Mouse (Mus musculus): ENCODE results near the gene Polr3b. TPM values are rescaled to one million over a fixed set of nuclear protein-coding genes. Genes with fewer than 3 reads are reported as not detected.

The Polr3b gene
- polyA plus RNA-seq, 1 experiment from 2014 or later, result 19.5 TPM

DNA sequence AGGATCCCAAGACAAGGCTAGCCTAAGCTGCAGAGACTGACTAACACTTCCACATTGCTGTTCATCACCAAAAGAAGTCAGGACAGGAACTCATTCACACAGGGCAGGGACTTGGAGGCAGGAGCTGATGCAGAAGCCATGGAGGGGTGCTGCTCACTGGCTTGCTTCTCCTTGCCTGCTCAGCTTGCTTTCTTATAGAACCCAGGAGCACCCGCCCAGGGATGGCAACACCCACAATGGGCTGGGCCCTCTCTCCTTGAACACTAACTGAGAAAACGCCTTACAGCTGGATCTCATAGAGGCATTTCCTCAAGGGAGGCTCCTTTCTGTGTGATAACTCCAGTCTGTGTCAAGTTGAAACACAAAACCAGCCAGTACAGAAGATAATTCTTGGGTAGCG is 7.0 kb upstream of the Polr3b start:
- no peak overlapping the region for H3K4me3 ChIP-seq
- H3K27me3 ChIP-seq (replicated peaks; ENCODE audit: low read depth, poor library complexity, severe bottlenecking), result no peaks in the 10 kb centered on the region
- H3K4me1 ChIP-seq, result peaks cover 12% of the 10 kb centered on the region
- H3K9me3 ChIP-seq, result no peaks in the 10 kb centered on the region
- no peak overlapping the region for H3K27ac ChIP-seq (replicated peaks)
- 68% methylated on average over 3 of the region's 3 CpGs for WGBS
- H3K36me3 ChIP-seq (replicated peaks), result no peaks in the 10 kb centered on the region
- DNase-seq (ENCODE audit: low spot score), result no peak

DNA sequence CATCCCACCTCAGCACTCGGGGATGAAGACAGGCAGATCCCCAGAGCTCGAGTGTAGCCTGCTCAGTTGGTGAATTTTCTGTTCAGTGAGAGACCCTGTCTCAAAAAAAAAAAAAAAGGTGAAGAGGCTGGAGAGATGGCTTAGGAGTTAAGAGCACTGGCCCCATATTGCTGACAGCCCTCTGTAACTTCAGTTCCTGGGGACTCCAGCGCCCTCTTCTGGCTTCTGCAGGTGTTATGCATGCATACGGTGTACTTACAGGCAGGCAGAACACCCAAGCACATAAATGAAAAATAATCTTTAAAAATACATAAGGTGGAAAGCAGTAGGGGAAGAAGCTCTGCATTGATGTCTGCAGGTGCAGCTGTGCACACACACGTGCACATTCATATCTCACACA is 9.1 kb downstream of the Polr3b start:
- Histone ChIP-seq H3K27me3 (replicated peaks; ENCODE audit: low read depth, poor library complexity, severe bottlenecking) (no peaks in the 10 kb centered on the region), H3K4me3 (no peak overlapping the region), H3K4me1 (no peaks in the 10 kb centered on the region), H3K9me3 (no peaks in the 10 kb centered on the region), H3K27ac (replicated peaks) (no peak overlapping the region), H3K36me3 (replicated peaks) (peaks cover 57% of the 10 kb centered on the region)
- WGBS, result 61% methylated on average over 5 of the region's 5 CpGs
- DNase-seq (ENCODE audit: low spot score), result peak; percentile 54

DNA sequence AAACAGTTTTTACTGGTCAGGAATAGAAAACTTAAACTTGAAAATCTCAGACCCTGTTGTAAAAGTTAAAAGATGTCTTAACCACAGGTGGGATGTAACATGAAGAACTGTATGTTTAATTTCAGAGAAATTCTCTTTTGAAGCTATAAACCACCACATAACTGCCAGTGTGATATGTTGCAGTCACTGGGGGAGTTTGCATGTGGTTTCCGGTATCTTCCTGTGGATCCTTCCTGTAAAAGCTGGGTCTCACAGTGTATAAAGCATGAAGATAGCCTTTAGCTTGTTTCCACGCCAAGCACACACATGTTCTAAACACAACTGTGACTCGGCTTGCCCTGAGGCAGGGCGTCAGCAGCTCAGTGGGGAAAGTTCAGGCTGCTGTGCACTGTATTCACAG is 9.9 kb downstream of the Polr3b start:
- no peak for DNase-seq (ENCODE audit: low spot score)
- Histone ChIP-seq H3K4me1 (no peaks in the 10 kb centered on the region), H3K27ac (replicated peaks) (no peak overlapping the region), H3K36me3 (replicated peaks) (peaks cover 65% of the 10 kb centered on the region), H3K4me3 (no peak overlapping the region), H3K27me3 (replicated peaks; ENCODE audit: low read depth, poor library complexity, severe bottlenecking) (no peaks in the 10 kb centered on the region), H3K9me3 (no peaks in the 10 kb centered on the region)
- WGBS, result 94% methylated on average over 4 of the region's 4 CpGs

DNA sequence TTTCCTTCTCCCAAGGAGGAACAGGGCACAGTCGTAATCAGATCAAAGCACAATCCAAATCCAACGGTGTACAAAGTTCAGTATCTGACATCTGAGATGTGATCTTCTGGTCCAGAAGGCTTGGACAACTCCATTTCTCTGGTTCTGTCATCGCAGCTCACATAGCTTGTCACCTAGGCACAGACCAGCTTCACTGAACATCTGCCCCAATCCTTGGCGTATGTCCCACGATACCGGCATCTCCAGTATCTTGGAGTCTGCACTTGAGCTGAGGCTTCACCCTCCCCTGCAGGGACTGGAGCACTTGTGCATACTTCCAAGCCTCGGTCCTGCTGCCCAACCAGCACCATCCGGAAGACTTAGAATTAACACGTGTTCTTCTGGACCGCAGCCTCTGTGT is 14.6 kb downstream of the Polr3b start:
- WGBS, result 95% methylated on average over 10 of the region's 10 CpGs
- H3K27ac ChIP-seq (replicated peaks), result no peak overlapping the region
- no peaks in the 10 kb centered on the region for H3K9me3 ChIP-seq
- H3K4me1 ChIP-seq, result no peaks in the 10 kb centered on the region
- DNase-seq (ENCODE audit: low spot score), result no peak
- peaks cover 84% of the 10 kb centered on the region for H3K36me3 ChIP-seq (replicated peaks)
- no peaks in the 10 kb centered on the region for H3K27me3 ChIP-seq (replicated peaks; ENCODE audit: low read depth, poor library complexity, severe bottlenecking)
- H3K4me3 ChIP-seq, result no peak overlapping the region

DNA sequence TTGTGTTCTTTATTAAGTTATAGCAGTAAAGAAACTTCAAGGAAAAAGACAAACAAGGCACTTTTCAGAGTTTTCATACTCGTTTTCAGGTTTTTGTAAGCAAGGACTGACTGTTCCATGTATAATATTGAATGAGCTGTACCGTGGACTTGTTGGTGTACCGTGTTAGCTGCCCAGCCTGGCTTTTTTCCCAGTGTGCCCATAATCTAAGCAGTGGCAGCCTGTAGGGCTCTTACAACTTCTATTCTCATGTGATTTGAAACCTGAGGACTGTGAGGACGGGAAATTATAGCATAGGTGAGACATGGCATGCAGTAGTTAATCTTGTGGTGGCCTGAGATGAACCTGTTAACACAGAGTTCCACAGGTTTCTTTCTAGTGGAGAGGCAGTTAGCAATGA is 16.3 kb downstream of the Polr3b start:
- DNase-seq (ENCODE audit: low spot score), result no peak
- no peaks in the 10 kb centered on the region for H3K9me3 ChIP-seq
- H3K4me3 ChIP-seq, result no peak overlapping the region
- H3K36me3 ChIP-seq (replicated peaks), result peaks cover 77% of the 10 kb centered on the region
- no peaks in the 10 kb centered on the region for H3K4me1 ChIP-seq
- no peak overlapping the region for H3K27ac ChIP-seq (replicated peaks)
- no peaks in the 10 kb centered on the region for H3K27me3 ChIP-seq (replicated peaks; ENCODE audit: low read depth, poor library complexity, severe bottlenecking)
- WGBS, result 88% methylated on average over 4 of the region's 4 CpGs

DNA sequence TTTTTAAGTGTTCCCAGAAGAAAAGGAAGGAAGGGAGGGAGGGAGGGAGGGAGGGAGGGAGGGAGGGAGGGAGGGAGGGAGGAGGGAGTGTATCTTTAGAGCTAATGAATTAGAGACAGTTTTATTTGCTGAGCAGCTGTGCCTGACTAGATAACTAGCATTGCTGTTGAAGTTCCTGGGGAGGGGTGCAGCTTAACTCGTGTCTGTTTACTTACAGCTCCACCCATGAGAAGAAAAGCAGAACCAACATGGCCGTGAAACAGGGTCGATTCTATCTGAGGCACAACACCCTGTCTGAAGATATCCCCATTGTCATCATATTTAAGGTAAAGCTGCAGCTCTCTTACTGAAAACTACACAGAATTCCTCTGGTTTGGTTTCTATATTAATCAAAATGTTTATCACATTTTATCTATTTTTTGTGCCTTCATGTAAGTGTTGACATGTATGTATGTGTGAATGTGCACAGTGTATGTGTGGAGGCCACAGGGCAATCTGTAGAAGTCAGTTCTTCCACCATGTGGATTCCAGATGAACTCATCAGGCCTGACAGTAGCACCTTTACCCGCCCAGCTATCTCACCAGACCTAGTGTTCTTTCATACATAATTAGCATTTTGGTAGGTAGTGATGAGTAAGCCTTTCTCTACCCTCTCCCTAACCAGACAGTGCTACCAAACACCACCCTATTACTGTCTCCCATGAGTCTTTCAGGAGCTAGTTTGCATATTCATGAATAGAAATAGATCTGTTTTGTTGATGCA is 17.6 kb downstream of the Polr3b start:
- no peak for DNase-seq (ENCODE audit: low spot score)
- Histone ChIP-seq H3K4me1 (no peaks in the 10 kb centered on the region), H3K36me3 (replicated peaks) (peaks cover 69% of the 10 kb centered on the region)

DNA sequence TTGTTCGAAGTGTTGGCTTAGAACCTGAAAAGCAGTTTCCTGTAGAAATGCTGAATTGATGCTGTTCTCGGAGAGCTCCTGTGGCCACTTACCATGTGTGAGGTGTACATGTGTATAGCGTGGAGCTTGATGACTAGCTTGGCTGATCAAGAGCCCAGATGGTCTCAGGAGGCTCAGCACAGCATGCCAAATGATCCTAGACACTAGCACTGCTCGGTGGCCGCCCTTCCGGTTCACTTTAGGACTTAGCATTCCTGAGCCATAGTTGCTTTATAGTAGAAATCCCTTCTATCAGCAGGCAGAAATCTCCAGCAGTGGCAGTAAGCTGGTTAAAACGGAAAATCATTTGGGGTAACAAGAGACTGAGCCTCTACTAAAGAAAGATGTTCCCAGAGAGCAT is 18.8 kb downstream of the Polr3b start:
- Histone ChIP-seq H3K4me1 (no peaks in the 10 kb centered on the region), H3K4me3 (no peak overlapping the region), H3K27me3 (replicated peaks; ENCODE audit: low read depth, poor library complexity, severe bottlenecking) (no peaks in the 10 kb centered on the region), H3K27ac (replicated peaks) (no peak overlapping the region), H3K36me3 (replicated peaks) (peaks cover 70% of the 10 kb centered on the region), H3K9me3 (no peaks in the 10 kb centered on the region)
- no peak for DNase-seq (ENCODE audit: low spot score)
- WGBS, result 91% methylated on average over 7 of the region's 7 CpGs

More for the DNA sequence above, 17.6 kb downstream of the Polr3b start:
- no peak overlapping the region for H3K4me3 ChIP-seq
- H3K27me3 ChIP-seq (replicated peaks; ENCODE audit: low read depth, poor library complexity, severe bottlenecking), result no peaks in the 10 kb centered on the region
- H3K9me3 ChIP-seq, result no peaks in the 10 kb centered on the region
- no peak overlapping the region for H3K27ac ChIP-seq (replicated peaks)
- 83% methylated on average over 4 of the region's 4 CpGs for WGBS

DNA sequence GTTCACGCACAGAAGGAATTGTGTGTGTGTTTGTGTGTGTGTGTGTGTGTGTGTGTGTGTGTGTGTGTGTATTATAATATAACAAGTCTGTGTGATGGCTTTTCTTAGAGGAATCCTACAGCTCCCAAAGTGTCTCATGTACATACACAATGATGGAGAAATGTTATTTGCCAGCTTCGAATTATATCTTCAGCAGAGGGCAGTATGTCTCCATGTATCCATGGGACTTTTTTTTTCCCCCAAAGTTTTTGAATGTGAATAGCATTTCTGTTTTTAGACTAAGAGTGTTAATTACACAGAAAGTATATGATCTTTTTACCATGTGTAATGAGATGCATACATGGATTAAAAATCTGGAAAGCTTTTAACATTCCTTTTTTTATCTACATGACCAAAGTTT is 19.5 kb downstream of the Polr3b start:
- no peaks in the 10 kb centered on the region for H3K4me1 ChIP-seq
- H3K9me3 ChIP-seq, result no peaks in the 10 kb centered on the region
- no peaks in the 10 kb centered on the region for H3K27me3 ChIP-seq (replicated peaks; ENCODE audit: low read depth, poor library complexity, severe bottlenecking)
- no peak overlapping the region for H3K4me3 ChIP-seq
- WGBS, result 85% methylated on average over 2 of the region's 2 CpGs
- peaks cover 65% of the 10 kb centered on the region for H3K36me3 ChIP-seq (replicated peaks)
- no peak overlapping the region for H3K27ac ChIP-seq (replicated peaks)
- DNase-seq (ENCODE audit: low spot score), result no peak

DNA sequence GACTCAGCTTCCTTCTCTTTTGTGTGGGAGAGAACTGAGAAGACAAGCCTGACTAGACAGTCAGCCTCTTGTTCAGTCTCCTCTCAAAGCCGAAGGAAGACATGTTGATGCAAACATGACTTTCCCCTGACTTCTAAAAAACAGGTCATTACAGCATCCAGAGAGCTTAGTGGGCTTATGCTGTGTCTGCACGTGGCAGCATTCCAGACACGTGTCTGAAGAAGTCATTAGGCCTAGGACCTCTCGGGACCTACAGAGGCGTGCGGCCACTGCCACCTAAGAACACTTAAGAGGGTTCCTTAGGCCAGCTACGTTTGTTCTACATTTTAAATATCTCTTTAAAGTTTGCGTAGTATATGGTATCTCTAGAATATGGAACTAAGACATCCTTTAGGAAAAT is 23.8 kb downstream of the Polr3b start:
- Histone ChIP-seq H3K27ac (replicated peaks) (no peak overlapping the region), H3K4me1 (no peaks in the 10 kb centered on the region), H3K4me3 (no peak overlapping the region), H3K9me3 (no peaks in the 10 kb centered on the region), H3K36me3 (replicated peaks) (peaks cover 60% of the 10 kb centered on the region), H3K27me3 (replicated peaks; ENCODE audit: low read depth, poor library complexity, severe bottlenecking) (no peaks in the 10 kb centered on the region)
- 86% methylated on average over 8 of the region's 8 CpGs for WGBS
- DNase-seq (ENCODE audit: low spot score), result no peak

DNA sequence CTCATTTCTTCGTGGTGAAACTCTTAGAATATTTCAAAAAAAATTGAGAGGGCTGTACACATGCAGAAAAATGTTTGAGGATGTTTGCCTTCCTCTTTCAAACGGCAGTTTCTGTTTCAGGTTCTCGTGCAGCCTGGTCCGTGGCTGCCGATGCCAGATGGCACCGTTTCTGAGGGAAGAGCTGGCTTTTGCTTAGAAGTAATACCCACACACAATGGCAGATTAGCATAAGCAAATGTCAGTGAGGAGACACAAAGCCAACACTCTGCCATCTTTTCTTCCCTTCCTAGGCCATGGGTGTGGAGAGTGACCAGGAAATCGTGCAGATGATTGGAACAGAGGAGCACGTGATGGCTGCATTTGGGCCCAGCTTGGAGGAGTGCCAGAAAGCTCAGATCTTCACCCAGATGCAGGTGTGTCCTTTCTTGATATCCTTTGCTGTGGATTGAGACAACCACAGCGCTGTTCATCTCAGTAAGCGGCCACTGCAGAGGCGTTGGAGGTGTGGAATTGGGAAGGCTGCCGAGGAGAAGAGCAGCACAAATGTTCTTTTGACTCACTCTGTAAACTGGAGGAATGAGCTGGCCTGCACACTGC is 24.5 kb downstream of the Polr3b start:
- whole genome bisulfite sequencing, result 93% methylated on average over 12 of the region's 12 CpGs
- H3K27ac ChIP-seq (replicated peaks), result no peak overlapping the region
- no peak for DNase-seq (ENCODE audit: low spot score)

DNA sequence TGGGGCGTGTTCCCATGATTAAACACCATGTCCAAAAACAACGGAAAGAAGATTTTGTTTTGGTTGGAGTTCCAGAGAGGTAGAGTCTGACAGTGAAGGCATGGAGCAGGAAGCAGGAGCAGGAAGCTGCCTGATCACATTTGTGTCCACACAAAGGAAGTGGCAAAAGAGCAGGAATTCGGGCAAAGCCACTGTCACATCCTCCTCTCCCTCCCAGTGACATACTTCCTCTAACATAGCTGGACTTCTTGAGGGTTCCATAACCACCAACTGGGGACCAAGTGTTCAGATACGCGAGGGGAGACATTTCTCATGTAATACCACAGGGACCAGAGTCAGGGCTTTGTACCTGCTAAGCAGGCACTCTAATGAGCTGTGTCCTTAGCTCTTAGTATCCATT is 25.2 kb downstream of the Polr3b start:
- 90% methylated on average over 5 of the region's 5 CpGs for WGBS
- Histone ChIP-seq H3K36me3 (replicated peaks) (peaks cover 67% of the 10 kb centered on the region), H3K27me3 (replicated peaks; ENCODE audit: low read depth, poor library complexity, severe bottlenecking) (no peaks in the 10 kb centered on the region), H3K27ac (replicated peaks) (no peak overlapping the region), H3K4me3 (no peak overlapping the region), H3K4me1 (no peaks in the 10 kb centered on the region), H3K9me3 (no peaks in the 10 kb centered on the region)
- no peak for DNase-seq (ENCODE audit: low spot score)

More for the DNA sequence above, 24.5 kb downstream of the Polr3b start:
- peaks cover 63% of the 10 kb centered on the region for H3K36me3 ChIP-seq (replicated peaks)
- H3K9me3 ChIP-seq, result no peaks in the 10 kb centered on the region
- H3K4me1 ChIP-seq, result no peaks in the 10 kb centered on the region
- no peak overlapping the region for H3K4me3 ChIP-seq
- H3K27me3 ChIP-seq (replicated peaks; ENCODE audit: low read depth, poor library complexity, severe bottlenecking), result no peaks in the 10 kb centered on the region

DNA sequence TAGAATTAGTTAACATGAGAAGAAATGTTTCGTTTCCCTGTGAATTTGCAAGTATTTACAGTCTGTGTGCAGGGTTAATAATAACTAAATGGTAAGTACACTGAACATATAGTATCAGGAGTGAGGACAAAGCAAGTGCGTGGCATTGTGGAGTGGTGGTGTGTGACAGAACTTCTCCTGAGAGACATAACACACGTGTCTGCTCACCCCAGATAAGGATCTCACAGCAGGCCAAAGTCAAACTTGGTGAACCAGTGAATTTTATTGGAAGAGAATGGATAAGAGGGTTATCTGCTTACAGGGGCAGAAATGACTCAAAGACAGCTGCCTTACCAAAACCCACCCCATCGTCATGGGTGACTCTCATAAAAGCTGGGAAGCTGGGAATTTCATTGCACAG is 26.8 kb downstream of the Polr3b start:
- DNase-seq (ENCODE audit: low spot score), result no peak
- H3K36me3 ChIP-seq (replicated peaks), result peaks cover 72% of the 10 kb centered on the region
- no peak overlapping the region for H3K4me3 ChIP-seq
- no peaks in the 10 kb centered on the region for H3K9me3 ChIP-seq
- H3K27me3 ChIP-seq (replicated peaks; ENCODE audit: low read depth, poor library complexity, severe bottlenecking), result no peaks in the 10 kb centered on the region
- no peaks in the 10 kb centered on the region for H3K4me1 ChIP-seq
- no peak overlapping the region for H3K27ac ChIP-seq (replicated peaks)
- WGBS, result 89% methylated on average over 4 of the region's 4 CpGs

DNA sequence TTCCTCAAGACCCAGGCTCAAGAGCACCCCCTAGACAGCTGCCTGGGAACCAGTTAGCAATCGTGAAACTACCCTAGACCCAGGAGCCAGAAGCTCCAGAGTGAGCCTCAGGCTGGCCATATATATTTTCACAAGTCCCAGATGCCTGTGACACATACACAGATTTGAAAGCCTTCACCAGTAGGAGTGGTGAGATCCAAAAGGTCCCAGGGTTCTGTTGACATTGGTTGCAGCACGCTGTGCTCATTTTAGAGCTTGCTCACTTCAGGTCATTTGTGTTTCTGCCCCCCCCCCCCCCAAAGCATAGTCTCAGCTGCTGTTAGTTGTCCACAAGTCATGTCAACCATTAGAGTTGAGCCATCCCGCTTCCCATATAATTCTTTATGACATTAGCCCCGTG is 31.9 kb downstream of the Polr3b start:
- Histone ChIP-seq H3K36me3 (replicated peaks) (peaks cover 45% of the 10 kb centered on the region), H3K4me1 (peaks cover 11% of the 10 kb centered on the region), H3K4me3 (no peak overlapping the region), H3K27me3 (replicated peaks; ENCODE audit: low read depth, poor library complexity, severe bottlenecking) (no peaks in the 10 kb centered on the region), H3K9me3 (no peaks in the 10 kb centered on the region), H3K27ac (replicated peaks) (no peak overlapping the region)
- DNase-seq (ENCODE audit: low spot score), result no peak
- 87% methylated on average over 4 of the region's 4 CpGs for WGBS
